Mouse (Mus musculus) embryo, embryonic 9.5 days (tissue): Measurements from ENCODE around the gene Rfx3.

Experiments used
- DNase-seq: peaks from one replicate; pipeline ENCODE4 v3.0.0-alpha.2; 2017; ENCODE audit errors: extremely low spot score

Gene Rfx3

DNA sequence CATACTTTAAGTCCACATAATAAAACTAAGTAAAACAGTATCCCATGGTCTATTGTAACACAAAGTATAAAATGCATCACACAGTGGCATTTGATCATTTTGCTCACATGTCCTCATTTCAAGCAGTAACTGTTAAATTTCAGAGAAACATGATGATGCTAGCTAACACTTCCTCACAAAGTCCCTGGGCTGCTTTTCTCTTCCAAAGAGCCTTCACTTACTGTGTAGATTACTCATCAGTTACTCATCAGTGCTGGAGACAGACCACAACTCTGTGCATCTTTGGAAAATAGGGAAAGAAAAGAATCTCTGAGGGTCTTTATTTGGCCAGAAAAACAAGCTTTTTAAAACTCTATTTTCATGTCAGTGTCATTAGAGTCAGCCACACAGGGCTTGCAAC is 294.7 kb downstream of the Rfx3 start:
- DNase-seq: no peak
